25 mouse cellular contexts compared by ENCODE assay signal in the genomic region with DNA sequence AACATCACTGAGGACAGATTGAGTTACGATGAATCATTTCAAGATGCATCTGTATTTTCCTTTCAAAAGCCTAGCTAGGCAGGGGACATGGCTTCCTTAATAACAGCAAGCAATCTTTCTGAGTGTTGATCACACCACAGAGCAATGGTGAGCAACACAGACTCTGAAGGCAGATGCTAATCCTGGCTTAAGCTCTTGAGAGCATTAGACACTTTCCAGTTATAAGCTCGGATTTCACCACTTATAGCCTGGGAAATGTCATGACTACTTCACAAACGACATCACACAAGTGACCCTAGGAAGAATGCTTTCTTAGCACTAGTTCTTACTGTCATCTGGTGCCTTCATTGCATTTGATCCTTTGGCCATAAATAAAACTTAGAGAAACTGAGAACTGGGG. TPM values are rescaled to one million over a fixed set of nuclear protein-coding genes. Genes with fewer than 3 reads are reported as not detected.
"Had no signal": no experiment of that assay in that cellular context is flagged by ENCODE, and none has a peak within 500 bp of the region (broad histone marks: within the 10 kb centered on the region; RNA-seq: fewer than 3 reads in every experiment).

No protein-coding gene starts in this region.

- H3K27ac ChIP-seq: macrophage; midbrain, embryonic 13.5 days; midbrain, embryonic 15.5 days; neural tube, embryonic 12.5 days; stomach, embryonic 15.5 days; stomach, postnatal 0 days had no signal

- H3K36me3 ChIP-seq: midbrain, embryonic 13.5 days; midbrain, embryonic 15.5 days; neural tube, embryonic 12.5 days; stomach, embryonic 15.5 days had no signal

- H3K4me2 ChIP-seq: lung, embryonic 14.5 days; midbrain, embryonic 11.5 days; midbrain, embryonic 13.5 days; midbrain, embryonic 15.5 days; neural tube, embryonic 12.5 days; stomach, embryonic 15.5 days had no signal

- H3K4me3 ChIP-seq: megakaryocyte, embryonic 14.5 days; midbrain, embryonic 13.5 days; midbrain, embryonic 15.5 days; neural tube, embryonic 12.5 days; stomach, embryonic 15.5 days had no signal

- H3K27me3 ChIP-seq: midbrain, embryonic 13.5 days; midbrain, embryonic 15.5 days; neural tube, embryonic 12.5 days; stomach, embryonic 15.5 days had no signal

- H3K9ac ChIP-seq: lung, embryonic 14.5 days; midbrain, embryonic 13.5 days; midbrain, embryonic 15.5 days; neural tube, embryonic 12.5 days; stomach, embryonic 15.5 days had no signal

- ATAC-seq: midbrain, embryonic 13.5 days; midbrain, embryonic 15.5 days had no signal

- H3K9me3 ChIP-seq: megakaryocyte, embryonic 14.5 days; midbrain, embryonic 13.5 days; midbrain, embryonic 15.5 days; neural tube, embryonic 12.5 days; stomach, embryonic 15.5 days had no signal

- H3K4me1 ChIP-seq: megakaryocyte, embryonic 14.5 days; midbrain, embryonic 13.5 days; midbrain, embryonic 15.5 days; neural tube, embryonic 12.5 days; stomach, embryonic 15.5 days had no signal

- DNase-seq: lung, adult 18-20 months; lung, embryonic 14.5 days; lung, postnatal 14 days; lung, postnatal 36 days; right cerebral cortex, postnatal 14 days; thymus, adult 2 months; thymus, postnatal 25 days; thymus, postnatal 4 days had no signal

RNA-seq across cellular contexts. Expression of a gene that starts 4.5 kb away (rescaled TPM):
- total RNA-seq: megakaryocyte progenitor cell, adult 5-6 weeks; midbrain, postnatal 0 days; monocyte, adult 5-6 weeks; neutrophil, adult 5-6 weeks had no signal
- polyA plus RNA-seq: lung, embryonic 14.5 days; lung, embryonic 16.5 days; macrophage; midbrain, embryonic 11.5 days; midbrain, embryonic 13.5 days; midbrain, embryonic 15.5 days; midbrain, postnatal 0 days; neural tube, embryonic 12.5 days had no signal

RNA-seq across cellular contexts. Expression of a gene that starts 53.2 kb away (rescaled TPM):
- total RNA-seq: megakaryocyte progenitor cell, adult 5-6 weeks; midbrain, postnatal 0 days; monocyte, adult 5-6 weeks had no signal
- polyA plus RNA-seq: liver, embryonic 16.5 days; lung, embryonic 14.5 days; lung, embryonic 16.5 days; macrophage; midbrain, embryonic 11.5 days; midbrain, embryonic 13.5 days; neural tube, embryonic 12.5 days; neural tube, embryonic 14.5 days; spleen, adult 2 months; testis, adult 2 months had no signal
